Mouse (Mus musculus): ENCODE measurements around the gene Clpx. TPM values are rescaled to one million over a fixed set of nuclear protein-coding genes. Genes with fewer than 3 reads are reported as not detected.

The Clpx gene
- polyA plus RNA-seq, 1 experiment from 2014 or later, result 53.9 TPM

DNA sequence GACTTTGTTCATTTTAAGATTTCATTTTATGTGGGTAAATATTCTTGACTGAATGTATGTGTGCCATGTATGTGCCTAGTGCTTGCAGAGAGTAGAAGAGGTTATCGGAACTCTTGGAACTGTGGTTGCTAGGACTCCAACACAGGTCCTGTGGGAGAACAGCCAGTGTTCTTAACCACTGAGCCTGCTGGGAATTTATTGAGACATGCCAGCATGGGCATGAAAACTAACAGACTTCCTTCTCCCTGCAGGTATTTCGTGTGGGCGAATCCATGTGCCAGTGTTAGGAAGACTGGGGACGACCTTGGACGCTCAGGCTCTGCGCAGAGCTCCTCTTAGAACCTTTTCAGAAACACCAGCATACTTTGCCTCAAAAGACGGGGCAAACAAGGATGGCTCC lies 5.6 kb downstream of the Clpx start:
- Histone ChIP-seq H3K9ac (ENCODE audit: low read length) (no peak overlapping the region), H3K4me1 (ENCODE audit: control insufficient read depth, insufficient read depth, low read length) (peaks cover 11% of the 10 kb centered on the region), H3K36me3 (ENCODE audit: control insufficient read depth, insufficient read depth, low read length) (peaks cover 7% of the 10 kb centered on the region; the same call in 1 of the 2 replicates), H3K27me3 (ENCODE audit: control insufficient read depth, insufficient read depth, low read length) (no peaks in the 10 kb centered on the region), H3K4me3 (replicated peaks; ENCODE audit: low read length) (no peak overlapping the region), H3K9me3 (replicated peaks; ENCODE audit: control insufficient read depth, low read length) (no peaks in the 10 kb centered on the region), H3K27ac (ENCODE audit: low read length) (no peak overlapping the region), H3K4me2 (ENCODE audit: low read depth, low read length) (no peak overlapping the region)
- 95% methylated on average over 7 of the region's 7 CpGs for WGBS
- no peak for ATAC-seq (ENCODE audit: insufficient read depth, low FRiP score)

DNA sequence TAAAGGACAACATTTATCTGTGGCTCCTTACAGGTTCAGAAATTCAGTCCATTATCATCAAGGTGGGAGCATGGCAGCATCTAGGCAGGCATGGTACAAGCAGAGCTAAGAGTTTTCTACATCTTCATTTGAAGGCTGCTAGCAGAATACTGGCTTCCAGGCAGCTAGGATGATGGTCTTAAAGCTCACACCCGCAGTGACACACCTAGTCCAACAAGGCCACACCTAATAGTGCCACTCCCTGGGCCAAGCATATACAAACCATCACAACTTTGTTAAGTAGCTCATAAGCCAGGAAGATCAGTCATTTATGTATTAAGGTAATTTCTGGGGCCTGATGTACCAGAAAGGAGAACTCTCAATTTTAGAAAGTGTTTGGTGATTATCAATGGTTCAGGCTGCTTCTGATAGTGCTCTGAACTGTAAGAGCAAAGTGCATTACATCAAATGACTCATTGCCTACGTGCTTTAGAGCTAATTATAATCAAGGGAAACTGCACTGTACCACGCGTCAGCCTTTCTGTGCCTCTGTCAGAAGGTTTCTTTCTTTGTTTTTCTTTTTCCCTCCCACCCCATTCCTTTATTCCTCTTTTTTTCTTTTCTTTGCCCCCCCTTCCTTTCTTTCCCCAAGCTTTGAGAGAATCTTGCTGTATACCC lies 8.4 kb downstream of the Clpx start:
- no peak overlapping the region; the same call in 1 of the 2 replicates for H3K27ac ChIP-seq (ENCODE audit: low read length)
- 87% methylated on average over 4 of the region's 4 CpGs for WGBS
- H3K27me3 ChIP-seq (ENCODE audit: control insufficient read depth, insufficient read depth, low read length), result no peaks in the 10 kb centered on the region
- H3K9me3 ChIP-seq (replicated peaks; ENCODE audit: control insufficient read depth, low read length), result no peaks in the 10 kb centered on the region
- no peaks in the 10 kb centered on the region for H3K4me1 ChIP-seq (ENCODE audit: control insufficient read depth, insufficient read depth, low read length)
- no peak overlapping the region for H3K9ac ChIP-seq (ENCODE audit: low read length)
- no peak for ATAC-seq (ENCODE audit: insufficient read depth, low FRiP score)
- no peak overlapping the region for H3K4me3 ChIP-seq (replicated peaks; ENCODE audit: low read length)
- peaks cover 5% of the 10 kb centered on the region; the same call in 1 of the 2 replicates for H3K36me3 ChIP-seq (ENCODE audit: control insufficient read depth, insufficient read depth, low read length)
- no peak overlapping the region for H3K4me2 ChIP-seq (ENCODE audit: low read depth, low read length)

DNA sequence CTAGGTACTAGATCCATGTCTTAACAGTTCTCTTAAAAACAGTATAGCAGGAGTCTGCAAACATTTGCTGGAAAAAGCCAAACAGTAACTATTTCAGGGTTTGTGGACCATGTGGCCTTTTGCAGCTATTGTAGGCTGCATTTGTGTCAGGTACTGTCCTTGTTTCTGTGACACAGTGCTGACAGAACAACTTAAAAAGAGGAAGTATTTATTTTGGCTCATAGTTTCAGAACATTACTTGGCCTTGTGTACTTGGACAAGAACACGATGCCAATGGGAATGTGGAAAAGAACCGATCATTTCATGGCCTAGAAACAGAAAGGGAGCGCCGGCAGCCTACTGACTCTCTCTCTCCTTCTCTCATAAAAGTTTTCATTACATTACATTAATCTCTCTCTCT lies 9.5 kb downstream of the Clpx start:
- 92% methylated on average over 4 of the region's 4 CpGs for whole genome bisulfite sequencing

DNA sequence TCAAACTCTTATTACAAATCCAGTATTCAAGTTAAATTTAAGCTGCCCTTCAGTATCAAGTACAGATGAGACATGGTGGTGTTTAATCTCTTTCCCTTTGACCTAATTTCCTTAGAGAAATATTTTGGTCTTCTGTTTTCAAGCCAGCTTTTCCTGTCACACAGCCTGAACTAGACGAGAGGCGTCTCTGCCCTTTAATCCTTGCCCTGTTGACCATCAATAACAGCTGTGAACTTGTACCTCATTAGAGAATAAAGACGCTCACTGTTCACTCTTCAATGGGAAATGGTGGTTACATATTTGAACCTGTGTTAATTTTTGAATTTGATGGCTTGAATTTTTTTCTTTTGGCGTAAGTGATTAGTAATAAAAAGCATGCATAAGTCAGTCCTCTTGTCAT lies 10.2 kb downstream of the Clpx start:
- Histone ChIP-seq H3K27ac (ENCODE audit: low read length) (no peak overlapping the region), H3K9ac (ENCODE audit: low read length) (no peak overlapping the region), H3K4me3 (replicated peaks; ENCODE audit: low read length) (no peak overlapping the region), H3K9me3 (replicated peaks; ENCODE audit: control insufficient read depth, low read length) (no peaks in the 10 kb centered on the region), H3K27me3 (ENCODE audit: control insufficient read depth, insufficient read depth, low read length) (no peaks in the 10 kb centered on the region), H3K4me2 (ENCODE audit: low read depth, low read length) (no peak overlapping the region), H3K4me1 (ENCODE audit: control insufficient read depth, insufficient read depth, low read length) (no peaks in the 10 kb centered on the region), H3K36me3 (ENCODE audit: control insufficient read depth, insufficient read depth, low read length) (peaks cover 3% of the 10 kb centered on the region; the same call in 1 of the 2 replicates)
- 77% methylated on average over 4 of the region's 4 CpGs for WGBS
- no peak for ATAC-seq (ENCODE audit: insufficient read depth, low FRiP score)

More for the DNA sequence above, 9.5 kb downstream of the Clpx start:
- no peak for ATAC-seq (ENCODE audit: insufficient read depth, low FRiP score)
- Histone ChIP-seq H3K27me3 (ENCODE audit: control insufficient read depth, insufficient read depth, low read length) (no peaks in the 10 kb centered on the region), H3K4me3 (replicated peaks; ENCODE audit: low read length) (no peak overlapping the region), H3K9me3 (replicated peaks; ENCODE audit: control insufficient read depth, low read length) (no peaks in the 10 kb centered on the region), H3K4me1 (ENCODE audit: control insufficient read depth, insufficient read depth, low read length) (no peaks in the 10 kb centered on the region), H3K9ac (ENCODE audit: low read length) (no peak overlapping the region), H3K4me2 (ENCODE audit: low read depth, low read length) (no peak overlapping the region), H3K36me3 (ENCODE audit: control insufficient read depth, insufficient read depth, low read length) (peaks cover 3% of the 10 kb centered on the region; the same call in 1 of the 2 replicates), H3K27ac (ENCODE audit: low read length) (no peak overlapping the region)

DNA sequence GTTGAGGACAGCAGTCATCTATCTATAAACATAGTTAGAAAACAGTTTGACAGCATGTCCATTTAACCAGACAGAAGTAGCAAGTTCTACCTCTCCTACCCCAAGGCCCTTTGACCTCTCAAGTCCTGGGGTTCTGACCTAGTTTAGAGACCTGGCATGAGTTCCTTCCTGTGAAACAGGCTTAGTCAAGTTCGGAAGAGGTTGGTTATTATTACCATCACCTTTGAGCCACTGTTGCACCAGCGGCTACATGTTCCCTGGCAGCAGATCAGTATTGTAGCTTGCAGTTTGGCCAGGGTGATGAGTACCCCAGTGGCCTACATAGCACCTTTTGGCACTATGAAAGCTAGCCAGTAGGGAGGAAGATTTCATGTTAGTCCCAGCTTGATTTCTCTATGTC lies 12.6 kb downstream of the Clpx start:
- Histone ChIP-seq H3K36me3 (ENCODE audit: control insufficient read depth, insufficient read depth, low read length) (peaks cover 3% of the 10 kb centered on the region; the same call in 1 of the 2 replicates), H3K9ac (ENCODE audit: low read length) (no peak overlapping the region), H3K9me3 (replicated peaks; ENCODE audit: control insufficient read depth, low read length) (no peaks in the 10 kb centered on the region), H3K4me2 (ENCODE audit: low read depth, low read length) (no peak overlapping the region), H3K27me3 (ENCODE audit: control insufficient read depth, insufficient read depth, low read length) (no peaks in the 10 kb centered on the region), H3K4me1 (ENCODE audit: control insufficient read depth, insufficient read depth, low read length) (no peaks in the 10 kb centered on the region), H3K27ac (ENCODE audit: low read length) (no peak overlapping the region), H3K4me3 (replicated peaks; ENCODE audit: low read length) (no peak overlapping the region)
- ATAC-seq (ENCODE audit: insufficient read depth, low FRiP score), result no peak
- 97% methylated on average over 2 of the region's 2 CpGs for WGBS

DNA sequence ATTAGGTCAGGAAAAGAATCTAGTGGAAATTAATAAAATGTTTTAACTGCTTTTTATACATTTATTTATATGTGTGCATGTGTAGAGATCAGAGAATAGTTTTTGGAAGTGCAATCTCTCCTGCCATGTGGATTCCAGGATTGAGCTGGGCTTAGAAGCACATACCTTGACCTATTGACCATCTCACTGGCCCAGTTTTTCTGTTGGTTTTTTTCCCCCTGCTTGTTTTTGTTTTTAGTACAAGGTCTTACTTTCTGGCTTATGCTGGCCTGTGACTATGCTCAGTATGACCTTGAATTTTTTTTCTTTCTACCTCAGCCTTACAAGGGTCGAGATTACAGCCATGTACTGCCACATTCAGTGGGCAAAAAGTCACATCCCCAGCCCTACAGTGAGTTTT lies 14.0 kb downstream of the Clpx start:
- no peaks in the 10 kb centered on the region for H3K9me3 ChIP-seq (replicated peaks; ENCODE audit: control insufficient read depth, low read length)
- no peaks in the 10 kb centered on the region for H3K27me3 ChIP-seq (ENCODE audit: control insufficient read depth, insufficient read depth, low read length)
- H3K4me1 ChIP-seq (ENCODE audit: control insufficient read depth, insufficient read depth, low read length), result no peaks in the 10 kb centered on the region
- H3K4me3 ChIP-seq (replicated peaks; ENCODE audit: low read length), result no peak overlapping the region
- H3K36me3 ChIP-seq (ENCODE audit: control insufficient read depth, insufficient read depth, low read length), result peaks cover 10% of the 10 kb centered on the region
- H3K9ac ChIP-seq (ENCODE audit: low read length), result no peak overlapping the region
- no peak overlapping the region for H3K27ac ChIP-seq (ENCODE audit: low read length)
- WGBS, result 81% methylated on average over 1 of the region's 1 CpGs
- ATAC-seq (ENCODE audit: insufficient read depth, low FRiP score), result no peak
- H3K4me2 ChIP-seq (ENCODE audit: low read depth, low read length), result no peak overlapping the region

DNA sequence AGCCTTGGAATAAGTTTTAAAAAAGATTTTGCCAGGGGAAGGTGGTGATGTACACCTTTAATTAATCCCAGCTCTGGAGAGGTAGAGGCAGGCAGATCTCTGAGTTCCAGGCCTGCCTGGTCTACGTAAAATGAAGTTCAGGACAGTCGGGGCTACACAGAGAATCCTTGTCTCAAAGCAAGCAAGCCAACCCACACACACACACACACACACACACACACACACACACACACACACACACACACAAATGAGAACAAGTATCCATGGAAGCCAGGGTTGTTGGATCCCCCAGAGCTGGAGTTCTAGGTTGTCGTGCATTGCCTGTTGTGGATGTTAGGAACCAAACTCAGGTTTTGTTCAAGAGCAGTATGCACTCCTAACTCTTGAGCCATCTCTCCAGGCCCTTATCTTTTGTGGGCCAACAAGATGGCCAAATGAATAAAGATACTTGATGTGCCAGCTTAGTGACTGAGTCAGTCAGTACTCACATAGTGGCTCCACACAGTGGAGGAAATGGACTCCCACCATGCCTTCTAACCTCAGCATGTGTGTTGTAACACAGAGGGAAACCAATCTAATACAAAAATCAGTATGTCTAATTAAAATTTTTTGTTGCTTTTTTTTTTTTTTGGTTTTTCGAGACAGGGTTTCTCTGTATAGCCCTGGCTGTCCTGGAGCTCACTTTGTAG lies 18.8 kb downstream of the Clpx start:
- Histone ChIP-seq H3K27me3 (ENCODE audit: control insufficient read depth, insufficient read depth, low read length) (no peaks in the 10 kb centered on the region), H3K4me2 (ENCODE audit: low read depth, low read length) (no peak overlapping the region), H3K9me3 (replicated peaks; ENCODE audit: control insufficient read depth, low read length) (no peaks in the 10 kb centered on the region), H3K36me3 (ENCODE audit: control insufficient read depth, insufficient read depth, low read length) (peaks cover 13% of the 10 kb centered on the region), H3K4me1 (ENCODE audit: control insufficient read depth, insufficient read depth, low read length) (no peaks in the 10 kb centered on the region), H3K27ac (ENCODE audit: low read length) (no peak overlapping the region), H3K4me3 (replicated peaks; ENCODE audit: low read length) (no peak overlapping the region), H3K9ac (ENCODE audit: low read length) (no peak overlapping the region)
- no peak for ATAC-seq (ENCODE audit: insufficient read depth, low FRiP score)
- WGBS, result 94% methylated on average over 4 of the region's 4 CpGs

DNA sequence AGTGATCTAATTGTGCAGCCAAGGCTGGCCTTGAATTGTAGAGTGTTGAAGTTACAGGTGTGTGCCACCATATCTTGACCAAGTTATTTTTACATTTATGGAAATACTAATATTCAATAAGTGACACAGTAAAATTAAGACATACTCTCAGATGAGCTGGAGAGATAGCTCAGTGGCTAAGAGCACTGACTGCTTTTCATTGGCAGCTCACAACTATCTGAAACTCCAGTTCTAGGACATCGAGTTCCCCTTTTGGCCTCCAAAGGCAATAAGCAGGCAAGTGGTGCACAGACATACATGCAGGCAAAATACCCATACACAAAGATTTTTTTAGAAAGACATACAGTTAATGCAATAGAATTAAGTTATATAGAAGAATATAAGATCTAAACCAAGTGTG lies 19.8 kb downstream of the Clpx start:
- no peak overlapping the region for H3K4me2 ChIP-seq (ENCODE audit: low read depth, low read length)
- no peak for ATAC-seq (ENCODE audit: insufficient read depth, low FRiP score)
- H3K27ac ChIP-seq (ENCODE audit: low read length), result no peak overlapping the region
- WGBS, result 98% methylated on average over 1 of the region's 1 CpGs
- H3K9me3 ChIP-seq (replicated peaks; ENCODE audit: control insufficient read depth, low read length), result no peaks in the 10 kb centered on the region
- H3K4me1 ChIP-seq (ENCODE audit: control insufficient read depth, insufficient read depth, low read length), result no peaks in the 10 kb centered on the region
- H3K36me3 ChIP-seq (ENCODE audit: control insufficient read depth, insufficient read depth, low read length), result peaks cover 17% of the 10 kb centered on the region
- no peak overlapping the region for H3K9ac ChIP-seq (ENCODE audit: low read length)
- no peaks in the 10 kb centered on the region for H3K27me3 ChIP-seq (ENCODE audit: control insufficient read depth, insufficient read depth, low read length)
- H3K4me3 ChIP-seq (replicated peaks; ENCODE audit: low read length), result no peak overlapping the region

DNA sequence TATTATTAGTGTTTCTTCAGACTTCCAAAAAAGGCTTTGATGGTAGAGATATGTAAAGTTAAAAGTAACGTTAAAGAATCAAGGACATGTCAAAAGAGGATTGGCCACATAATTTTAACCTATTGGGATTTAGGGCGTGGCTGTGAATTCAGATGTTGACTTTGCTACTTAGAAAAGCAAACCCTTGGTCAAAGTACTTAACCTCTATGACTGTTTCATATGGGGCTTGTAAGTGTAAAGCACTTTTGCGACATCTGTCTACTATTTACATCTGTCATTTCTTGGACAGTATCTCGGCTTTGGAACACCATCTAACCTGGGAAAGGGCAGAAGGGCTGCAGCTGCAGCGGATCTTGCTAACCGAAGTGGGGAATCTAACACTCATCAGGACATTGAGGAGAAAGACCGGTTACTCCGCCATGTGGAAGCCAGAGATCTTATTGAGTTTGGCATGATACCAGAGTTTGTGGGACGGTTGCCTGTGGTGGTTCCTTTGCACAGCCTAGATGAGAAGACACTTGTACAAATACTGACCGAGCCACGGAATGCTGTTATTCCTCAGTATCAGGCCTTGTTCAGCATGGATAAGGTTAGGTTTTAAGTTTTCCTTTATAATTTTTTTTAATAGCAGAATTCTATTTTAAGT lies 28.3 kb downstream of the Clpx start:
- no peak overlapping the region for H3K27ac ChIP-seq (ENCODE audit: low read length)
- no peak overlapping the region for H3K9ac ChIP-seq (ENCODE audit: low read length)
- peaks cover 19% of the 10 kb centered on the region for H3K36me3 ChIP-seq (ENCODE audit: control insufficient read depth, insufficient read depth, low read length)
- no peak overlapping the region for H3K4me3 ChIP-seq (replicated peaks; ENCODE audit: low read length)
- no peaks in the 10 kb centered on the region for H3K4me1 ChIP-seq (ENCODE audit: control insufficient read depth, insufficient read depth, low read length)
- no peaks in the 10 kb centered on the region for H3K9me3 ChIP-seq (replicated peaks; ENCODE audit: control insufficient read depth, low read length)
- ATAC-seq (ENCODE audit: insufficient read depth, low FRiP score), result no peak
- H3K27me3 ChIP-seq (ENCODE audit: control insufficient read depth, insufficient read depth, low read length), result no peaks in the 10 kb centered on the region
- no peak overlapping the region for H3K4me2 ChIP-seq (ENCODE audit: low read depth, low read length)
- WGBS, result 72% methylated on average over 11 of the region's 11 CpGs
